Mouse (Mus musculus) small intestine, adult 2 months (tissue): ENCODE results near the gene 9030025P20Rik. TPM values are rescaled to one million over a fixed set of nuclear protein-coding genes. Genes with fewer than 3 reads are reported as not detected.
"Not testable (repeated sequence)": the region's sequence is repeated elsewhere in the genome, so short reads cannot be mapped to it uniquely, and the experiment has no call there.

ENCODE experiments used
- H3K27ac ChIP-seq: fragments of 200-500 bp; 2 replicates; pipeline ENCODE4 v1.5.1; 2012; ENCODE audit warnings: low read depth, low read length, control low read depth, inconsistent platforms; ENCODE audit not compliant: insufficient read depth
- H3K27me3 ChIP-seq: fragments of 200-500 bp; 2 replicates; pipeline ENCODE4 v1.6.1; 2012; ENCODE audit warnings: mild to moderate bottlenecking, moderate library complexity, low read length, inconsistent platforms; ENCODE audit not compliant: control insufficient read depth, insufficient read depth
- H3K36me3 ChIP-seq: fragments of 200-500 bp; 2 replicates; pipeline ENCODE4 v1.6.1; 2012; ENCODE audit warnings: mild to moderate bottlenecking, low read length, control low read depth, inconsistent platforms; ENCODE audit not compliant: control insufficient read depth, insufficient read depth
- H3K4me1 ChIP-seq: fragments of 200-500 bp; 2 replicates; pipeline ENCODE4 v1.6.1; 2012; ENCODE audit warnings: low read length, inconsistent platforms, mixed read lengths; ENCODE audit not compliant: control insufficient read depth, insufficient read depth, insufficient read length
- H3K4me3 ChIP-seq: fragments of 200-500 bp; 2 replicates; pipeline ENCODE4 v1.5.1; 2012; ENCODE audit warnings: low read depth, mild to moderate bottlenecking, control low read depth, inconsistent platforms, low read length, moderate library complexity
- CTCF ChIP-seq: fragments of 200-500 bp; IDR thresholded peaks from 2 replicates; pipeline ENCODE4 v1.5.1; 2012; ENCODE audit warnings: low read depth, mild to moderate bottlenecking, control low read depth, inconsistent platforms, low read length, moderate library complexity, mixed read lengths; ENCODE audit not compliant: insufficient replicate concordance, insufficient read length; ENCODE audit errors: extremely low read depth
- POLR2A ChIP-seq: fragments of 200-500 bp; IDR thresholded peaks from 2 replicates; pipeline ENCODE4 v1.6.1; 2012; ENCODE audit warnings: low read depth, mild to moderate bottlenecking, control low read depth, inconsistent platforms, low read length, moderate library complexity
- WGBS: fragments of 180-500 bp; shearing (Covaris S2); methylation state at CpG from one replicate; pipeline ENCODE4 v1.1.7; 2018; 5-methylcytosine and 5-hydroxymethylcytosine counted together
- polyA plus RNA-seq: library from polyadenylated mRNA; depleted of rRNA; stranded (reverse); fragments of >200 nt; gene quantifications from 2 replicates; pipeline ENCODE4 v1.2.3, GENCODE M21; 2012; rRNA removed

9030025P20Rik gene
- 2.2 and 6.1 TPM in 2 replicates for polyA plus RNA-seq

DNA sequence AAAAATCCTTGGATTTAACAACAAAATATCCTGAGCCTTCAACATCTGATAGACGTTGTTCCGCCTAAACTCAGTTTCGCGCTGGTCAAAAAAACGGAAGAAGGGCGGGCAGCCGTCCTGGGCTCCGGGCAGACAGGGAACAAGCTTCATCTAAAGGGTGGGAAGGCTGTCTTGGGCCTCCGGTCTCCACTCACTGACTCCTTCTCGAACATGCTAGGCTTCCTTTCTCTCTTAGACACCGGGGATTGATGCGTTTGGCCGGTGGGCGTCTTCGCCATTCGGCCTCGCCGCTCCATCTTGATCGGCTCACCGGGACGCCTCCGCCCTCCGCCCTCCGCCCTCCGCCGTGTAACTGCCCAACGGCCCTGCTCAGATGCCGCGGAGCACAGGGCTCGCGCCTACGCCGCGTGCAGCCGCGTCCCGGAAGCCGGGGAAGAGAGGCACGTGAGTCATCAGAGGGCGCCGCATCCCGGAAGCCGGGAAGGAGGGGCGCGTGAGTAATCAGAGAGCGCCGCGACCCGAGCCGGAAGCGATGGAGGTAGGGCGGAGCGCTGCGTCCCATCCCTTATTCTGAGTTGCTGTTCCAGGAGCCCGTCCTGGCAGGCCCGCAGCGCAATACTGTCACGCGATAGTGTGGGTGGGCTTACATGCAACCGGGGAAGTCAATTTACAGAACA is at the start of gene 9030025P20Rik, which contains the start of gene Gm3417:
Gene 9030025P20Rik, plus strand, starts transcription at position 107 of the 677 bp plus-strand sequence.
Gene Gm3417, minus strand, starts transcription at position 429 of the 677 bp plus-strand sequence.
- H3K36me3 ChIP-seq, H3K4me1 ChIP-seq, H3K27ac ChIP-seq, H3K4me3 ChIP-seq, H3K27me3 ChIP-seq: not testable (repeated sequence)
- no CpG with 5 or more reads among the region's 60 CpGs for WGBS

DNA sequence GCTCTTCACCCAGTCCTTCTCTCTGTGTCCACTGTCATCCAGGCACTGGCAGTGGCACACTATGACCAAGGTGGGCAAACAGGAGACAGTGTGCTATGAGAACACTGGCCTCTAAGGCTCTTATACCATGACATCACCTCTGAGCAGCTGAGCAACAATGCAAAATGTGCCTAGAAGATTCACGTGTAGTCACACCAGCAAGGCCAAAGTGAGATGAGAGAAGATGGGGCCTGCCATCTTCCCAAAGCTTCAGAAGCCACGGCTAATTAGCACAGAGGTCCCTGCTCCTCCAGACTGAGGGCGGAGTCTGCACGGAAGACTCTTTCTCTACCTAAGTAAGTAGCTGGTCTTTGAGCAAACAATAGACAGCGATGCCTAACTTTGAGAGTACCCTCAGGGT is 49.6 kb upstream of the 9030025P20Rik start:
- no peaks in the 10 kb centered on the region for H3K27me3 ChIP-seq
- H3K4me3 ChIP-seq, result no peak overlapping the region
- no peak overlapping the region for H3K27ac ChIP-seq
- WGBS, result 55% methylated on average over 5 of the region's 5 CpGs
- TF ChIP-seq POLR2A, result no peak
- TF ChIP-seq CTCF, result no peak
- no peaks in the 10 kb centered on the region for H3K4me1 ChIP-seq
- H3K36me3 ChIP-seq, result no peaks in the 10 kb centered on the region

GRCm38 (mm10) chr17:14930697-14931096 is 47.6 kb upstream of the 9030025P20Rik start:
- H3K4me1 ChIP-seq, result peaks cover 3% of the 10 kb centered on the region; the same call in 1 of the 2 replicates
- H3K27ac ChIP-seq, result no peak overlapping the region
- no peak for TF ChIP-seq POLR2A
- TF ChIP-seq CTCF, result no peak
- no peaks in the 10 kb centered on the region for H3K36me3 ChIP-seq
- no peaks in the 10 kb centered on the region for H3K27me3 ChIP-seq
- WGBS, result 74% methylated on average over 7 of the region's 7 CpGs
- H3K4me3 ChIP-seq, result no peak overlapping the region

GRCm38 (mm10) chr17:14931469-14931868 is 46.8 kb upstream of the 9030025P20Rik start:
- no peaks in the 10 kb centered on the region for H3K36me3 ChIP-seq
- no peaks in the 10 kb centered on the region for H3K27me3 ChIP-seq
- H3K4me3 ChIP-seq, result no peak overlapping the region
- 81% methylated on average over 5 of the region's 5 CpGs for WGBS
- H3K27ac ChIP-seq, result no peak overlapping the region
- peaks cover 3% of the 10 kb centered on the region; the same call in 1 of the 2 replicates for H3K4me1 ChIP-seq
- no peak for TF ChIP-seq POLR2A
- TF ChIP-seq CTCF, result no peak

GRCm38 (mm10) chr17:14935280-14935679 is 43.0 kb upstream of the 9030025P20Rik start:
- not testable (repeated sequence) for H3K27me3 ChIP-seq, H3K27ac ChIP-seq, H3K4me1 ChIP-seq, H3K36me3 ChIP-seq, H3K4me3 ChIP-seq
- WGBS, result 38% methylated on average over 14 of the region's 14 CpGs

DNA sequence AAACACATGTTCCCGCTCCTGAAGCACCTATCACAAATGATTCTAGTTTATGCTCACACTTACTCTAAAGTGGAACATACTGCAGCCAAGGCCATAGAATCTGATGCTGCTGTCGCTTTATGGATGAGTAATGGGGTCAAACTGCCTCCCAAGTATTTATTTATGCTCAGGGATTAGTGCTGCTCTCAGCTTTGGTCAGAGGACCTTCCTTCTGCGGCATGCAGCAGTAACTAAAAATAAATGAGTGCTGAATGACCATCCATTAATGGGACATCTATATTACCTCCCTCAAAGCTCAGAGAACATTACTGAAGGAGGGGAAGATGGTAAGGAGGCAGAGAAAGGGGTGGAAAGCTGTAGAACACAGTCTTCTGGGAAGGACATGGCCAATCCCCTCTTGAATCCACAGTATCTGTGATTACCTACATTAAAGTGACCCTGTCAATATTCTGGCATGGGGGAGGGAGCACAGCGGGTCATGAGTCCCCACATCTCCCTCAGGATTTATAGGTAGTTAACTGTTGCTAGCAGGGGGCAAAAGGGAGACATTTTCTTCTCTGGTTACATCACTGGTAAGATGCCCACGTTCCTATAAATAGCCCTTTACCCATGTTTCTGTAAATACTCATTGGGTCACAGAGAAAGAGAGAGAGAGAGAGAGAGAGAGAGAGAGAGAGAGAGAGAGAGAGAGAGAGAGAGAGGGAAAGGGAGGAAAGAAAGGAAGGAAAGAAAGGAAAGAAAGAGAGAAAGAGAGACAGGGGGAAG is 42.2 kb upstream of the 9030025P20Rik start:
- TF ChIP-seq CTCF, result no peak
- TF ChIP-seq POLR2A, result no peak
- 69% methylated on average over 5 of the region's 5 CpGs for WGBS

GRCm38 (mm10) chr17:14942181-14942580 is 36.1 kb upstream of the 9030025P20Rik start:
- WGBS, result 69% methylated on average over 6 of the region's 6 CpGs
- H3K4me1 ChIP-seq, H3K27ac ChIP-seq, H3K27me3 ChIP-seq, H3K4me3 ChIP-seq, H3K36me3 ChIP-seq: not testable (repeated sequence)

More for the DNA sequence above, 42.2 kb upstream of the 9030025P20Rik start:
- Histone ChIP-seq H3K27ac (no peak overlapping the region), H3K27me3 (no peaks in the 10 kb centered on the region), H3K4me1 (peaks cover 3% of the 10 kb centered on the region; the same call in 1 of the 2 replicates), H3K36me3 (no peaks in the 10 kb centered on the region), H3K4me3 (no peak overlapping the region)
